Mouse (Mus musculus) adrenal gland, adult (tissue): Measurements from ENCODE around the gene Gnat3.

ENCODE experiments used
- DNase-seq, 2 experiments: peaks; one replicate each; pipeline ENCODE4 v3.0.0; 2022 to 2023; ENCODE audit warnings: low spot score in 1 of 2; ENCODE audit not compliant: inconsistent age in 2 of 2

The Gnat3 gene

DNA sequence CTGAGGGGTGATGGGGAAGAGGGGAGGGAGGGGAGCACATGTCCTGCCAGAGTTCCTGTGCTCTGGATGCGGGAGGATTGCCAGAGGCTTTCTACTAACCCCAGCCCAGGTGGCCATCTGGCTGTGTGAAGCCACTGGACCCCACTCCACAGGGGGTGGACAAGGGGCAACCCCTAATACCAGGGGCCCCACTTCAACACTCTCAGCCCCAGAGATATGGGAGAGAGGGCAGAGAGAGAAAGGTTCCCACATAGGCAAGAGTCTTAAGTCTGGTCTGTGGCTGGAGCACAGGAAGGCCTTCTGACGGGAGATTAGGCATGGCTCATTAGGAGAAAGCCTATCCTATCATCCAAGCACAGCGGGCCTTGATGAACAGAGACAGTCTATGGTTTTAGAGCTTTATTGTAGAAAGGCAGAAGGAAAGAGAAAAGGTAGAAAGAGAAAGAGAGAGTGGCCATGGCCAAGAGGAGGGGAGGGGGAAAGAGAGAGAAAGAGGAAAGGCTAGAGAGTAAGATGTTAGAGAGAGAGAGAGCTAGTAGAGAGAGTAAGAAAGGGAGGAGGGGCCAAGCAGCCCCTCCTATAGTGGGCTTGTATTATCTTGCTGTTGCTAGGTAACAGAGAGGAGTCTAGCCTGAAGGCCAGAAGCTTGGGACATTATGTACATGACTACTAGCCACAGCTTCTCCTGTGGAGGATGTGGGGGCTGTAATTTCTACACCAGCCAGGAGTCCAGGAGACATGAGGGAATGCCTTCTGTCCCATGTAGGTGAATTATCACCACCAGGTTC is 42.7 kb downstream of the Gnat3 start:
- no peak for DNase-seq

DNA sequence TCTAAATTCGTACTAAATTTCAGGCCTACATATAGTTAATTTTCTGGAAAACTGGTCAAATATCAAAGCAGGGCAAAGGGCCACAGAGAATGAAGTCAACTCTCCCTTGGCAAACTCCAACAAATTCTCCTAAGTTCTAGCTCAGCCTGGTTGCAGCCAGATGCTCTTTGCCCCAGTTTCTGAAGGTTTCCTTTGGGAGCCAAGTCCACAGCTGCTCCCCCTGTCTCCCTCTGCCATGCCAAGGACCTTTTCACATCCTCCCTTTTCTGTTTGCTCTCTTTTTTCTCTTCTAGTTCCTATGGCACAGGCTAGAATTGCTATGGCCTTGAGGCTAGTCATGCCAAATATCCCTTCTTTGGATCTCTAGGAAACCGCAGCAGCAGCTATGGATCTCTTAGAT is 43.8 kb downstream of the Gnat3 start:
- peak in 1 of 2 experiments; percentile 60 for DNase-seq

DNA sequence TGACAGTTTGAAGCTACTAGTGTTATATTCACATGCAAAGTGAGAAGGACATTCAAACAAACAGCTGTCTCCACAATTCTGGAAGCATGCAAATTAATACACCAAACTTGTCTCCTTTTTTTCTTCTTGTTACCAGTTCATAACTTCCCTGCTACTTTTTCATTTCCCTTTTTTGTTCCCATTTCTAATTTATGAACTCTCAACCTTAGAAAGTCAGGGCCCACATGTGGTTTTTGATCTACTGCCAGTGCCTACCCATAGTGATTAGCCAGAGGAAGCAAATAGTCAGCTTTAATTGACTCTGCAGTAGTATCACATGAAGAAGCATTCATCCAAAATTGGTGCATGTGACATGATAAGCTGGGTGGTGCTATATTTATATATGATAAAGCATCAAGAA is 44.7 kb downstream of the Gnat3 start:
- no peak for DNase-seq

DNA sequence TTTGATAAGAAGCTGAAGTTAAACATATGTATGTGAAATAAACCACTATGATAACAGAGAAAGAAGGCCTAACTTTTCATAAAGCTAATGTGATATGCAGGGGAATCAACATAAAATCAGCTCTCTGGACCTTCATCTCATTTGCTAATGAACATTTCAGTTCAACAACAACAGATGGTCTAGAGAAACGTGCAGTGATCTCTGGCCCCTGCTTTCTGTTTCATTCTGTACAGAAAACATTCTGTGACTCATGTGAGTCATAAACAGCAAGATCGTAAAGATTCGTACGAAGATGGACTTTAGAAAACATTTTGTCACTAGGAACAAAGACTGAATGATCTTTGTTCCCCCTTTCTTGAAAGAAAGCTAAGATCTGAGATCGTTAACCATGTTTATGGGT is 48.0 kb downstream of the Gnat3 start:
- DNase-seq = no peak

DNA sequence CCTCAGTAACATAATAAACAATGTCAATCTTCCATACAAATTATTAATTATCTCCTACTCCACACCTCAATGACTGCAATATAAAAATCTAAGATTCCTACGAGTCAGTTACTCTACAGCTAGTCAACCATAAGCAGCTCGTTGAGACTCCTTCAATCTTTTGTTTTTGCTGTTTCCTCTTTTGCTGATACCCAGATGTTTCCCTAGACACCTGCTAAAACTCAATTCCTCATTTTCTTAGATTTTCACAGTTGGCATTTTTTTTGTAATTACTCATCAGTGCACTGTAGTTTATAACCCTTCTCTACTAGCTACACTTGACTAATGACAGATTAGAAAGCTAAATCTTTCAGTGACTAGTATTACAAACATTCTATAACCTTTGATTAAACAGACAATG is 50.8 kb downstream of the Gnat3 start:
- no peak for DNase-seq

DNA sequence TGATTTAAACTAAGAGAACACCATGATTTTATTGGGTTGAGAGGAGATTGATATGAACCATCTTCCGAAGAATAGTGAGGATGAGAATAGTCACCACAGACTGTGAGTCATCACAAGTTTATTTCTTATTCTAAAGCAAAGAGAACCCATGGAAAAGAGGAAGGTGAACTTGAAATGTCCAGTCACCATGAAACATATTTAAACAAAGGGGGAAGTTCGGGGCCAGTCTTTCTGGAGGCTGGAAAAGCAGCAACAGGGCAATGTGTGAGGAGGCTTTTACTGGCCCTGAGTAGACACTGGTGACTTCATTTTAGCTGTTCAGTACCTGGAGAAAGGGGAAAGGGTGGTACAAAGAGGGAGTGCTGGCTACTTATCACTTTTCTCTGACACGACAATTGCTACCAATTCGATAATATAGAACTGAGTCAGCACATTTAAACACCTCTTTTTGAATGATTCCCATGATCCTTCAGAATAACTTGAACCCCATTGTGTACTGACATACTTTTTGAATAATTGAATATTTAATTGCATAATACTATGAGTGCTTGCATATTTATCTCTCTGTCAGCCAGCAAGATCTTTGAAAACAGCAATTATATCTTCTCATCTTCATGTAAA is 52.0 kb downstream of the Gnat3 start:
- no peak for DNase-seq

GRCm38 (mm10) chr5:18023347-18023746 is 61.0 kb downstream of the Gnat3 start:
- DNase-seq = peak in 1 of 2 experiments; percentile 68

DNA sequence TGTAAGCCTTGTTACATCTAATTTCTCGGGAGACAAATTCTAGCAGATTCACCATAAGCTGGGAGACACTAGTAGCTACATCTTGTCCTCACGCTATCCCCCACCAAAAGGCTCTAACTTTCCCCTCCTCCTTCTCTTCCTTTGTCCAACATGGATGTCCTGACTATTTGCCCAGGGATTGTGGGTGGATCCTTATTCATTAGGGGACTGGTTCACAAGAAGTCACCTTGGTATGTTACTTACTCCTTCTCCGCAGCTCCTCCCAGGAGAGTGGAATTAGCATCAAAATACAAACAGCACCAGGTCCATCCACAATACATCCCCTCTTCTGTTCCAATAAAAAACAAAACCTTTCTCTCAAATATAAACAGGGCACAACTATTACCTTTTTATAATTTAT is 65.2 kb downstream of the Gnat3 start:
- DNase-seq = no peak

DNA sequence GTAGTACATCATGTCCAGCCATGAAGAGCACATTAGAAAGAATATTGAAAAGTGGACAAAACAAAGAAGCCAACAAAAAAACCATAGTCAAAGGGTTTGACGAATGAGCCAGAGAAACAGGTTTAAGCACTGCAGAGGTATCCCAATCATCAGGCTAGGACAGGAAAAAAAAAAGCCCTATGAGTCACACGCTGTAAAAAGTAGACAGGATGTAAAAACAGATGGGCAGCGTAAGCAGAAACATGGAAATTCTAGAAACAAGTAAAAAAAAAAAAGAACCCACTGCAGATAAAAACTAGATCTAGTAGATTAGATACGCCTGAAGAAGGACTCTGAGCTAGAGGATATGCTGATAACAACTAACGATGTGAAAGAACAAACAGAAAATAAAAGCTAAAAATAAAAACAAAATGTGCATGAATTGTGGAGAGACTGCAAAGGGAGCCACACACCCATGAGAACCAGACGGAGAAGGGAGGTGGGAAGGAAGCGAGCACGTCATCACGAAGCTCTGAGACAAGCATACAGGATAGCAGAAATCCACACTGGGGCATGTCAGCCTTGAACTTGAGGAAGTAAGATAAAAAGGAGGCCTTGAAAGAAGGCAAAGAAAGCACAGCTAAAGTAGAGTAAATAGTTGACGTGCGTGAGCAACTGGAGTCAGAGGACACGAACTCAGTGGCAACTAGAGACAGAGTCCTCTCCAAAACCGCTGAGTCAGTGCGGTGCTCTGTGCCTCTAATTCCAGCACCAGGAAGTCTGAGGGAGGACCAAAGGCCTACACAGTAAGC is 73.7 kb downstream of the Gnat3 start:
- peak; percentile 50 to 84 for DNase-seq

DNA sequence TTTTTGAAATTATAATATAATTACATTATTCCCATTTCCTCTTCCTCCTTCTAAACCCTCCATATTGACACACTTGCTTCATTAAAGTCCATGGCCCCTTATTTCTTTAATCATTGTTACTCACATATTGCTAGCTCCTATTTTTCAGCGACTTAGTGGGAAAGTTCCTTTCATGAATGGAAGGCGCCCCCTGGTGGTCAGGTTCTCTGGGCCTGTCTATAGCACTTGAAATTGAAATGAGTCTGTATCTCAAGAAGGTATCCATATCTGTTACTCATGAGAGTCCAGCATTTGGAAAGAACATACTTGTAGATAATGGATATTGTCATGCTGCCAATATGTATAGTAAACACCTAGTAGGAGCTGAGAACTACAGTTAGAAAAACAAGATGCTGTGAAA is 80.7 kb downstream of the Gnat3 start:
- DNase-seq = peak; percentile 61 to 88

GRCm38 (mm10) chr5:18048841-18049240 is 86.5 kb downstream of the Gnat3 start:
- no peak for DNase-seq

GRCm38 (mm10) chr5:18055323-18055722 is 93.0 kb downstream of the Gnat3 start:
- no peak for DNase-seq
